Mouse (Mus musculus) hematopoietic stem cell, adult 5-6 weeks (primary cell): ENCODE data around the gene Tspan15. TPM values are rescaled to one million over a fixed set of nuclear protein-coding genes. Genes with fewer than 3 reads are reported as not detected.

Experiments
- ATAC-seq, 2 experiments: fragments of 125-278 bp in 1 of 2; replicated peaks in 1 of 2; 2 replicates each; pipeline ENCODE4 v1.8.0; 2016 to 2017; ENCODE audit warnings: inconsistent platforms in 2 of 2, mild to moderate bottlenecking in 2 of 2, moderate number of reproducible peaks in 2 of 2, low read depth in 1 of 2, moderate TSS enrichment in 1 of 2; ENCODE audit not compliant: low FRiP score in 2 of 2, poor library complexity in 2 of 2, severe bottlenecking in 2 of 2, insufficient read depth in 1 of 2, low TSS enrichment in 1 of 2
- total RNA-seq: library from RNA; stranded (forward); fragments of 172-1452, 232-1000 nt; gene quantifications from 2 replicates; pipeline ENCODE4 v1.2.3, GENCODE M21; 2017

Tspan15 gene
- 0.45 TPM in 1 of 2 replicates, not detected in the other for total RNA-seq

- peak; percentile 83 to 93 for ATAC-seq
Observed at GRCm38 (mm10) chr10:62230708-62231394, at the start of gene Tspan15. Gene Tspan15 (minus strand): TSS chr10:62231251.

- ATAC-seq: no peak
Observed at GRCm38 (mm10) chr10:62279671-62280070, 48.6 kb upstream of the Tspan15 start.

- ATAC-seq: no peak
Observed at GRCm38 (mm10) chr10:62279066-62279465, 48.0 kb upstream of the Tspan15 start.

GRCm38 (mm10) chr10:62277499-62278293 is 46.6 kb upstream of the Tspan15 start:
- ATAC-seq: no peak

GRCm38 (mm10) chr10:62275235-62275634 is 44.2 kb upstream of the Tspan15 start:
- peak in 1 of 2 experiments; percentile 56; a peak in 3 of 4 replicates for ATAC-seq

- no peak for ATAC-seq
Observed at GRCm38 (mm10) chr10:62269278-62269677, 38.2 kb upstream of the Tspan15 start.

- no peak for ATAC-seq
Observed at GRCm38 (mm10) chr10:62264299-62264698, 33.2 kb upstream of the Tspan15 start.

GRCm38 (mm10) chr10:62261115-62261886 is 30.2 kb upstream of the Tspan15 start:
- peak; percentile 97 for ATAC-seq

GRCm38 (mm10) chr10:62258298-62258697 is 27.2 kb upstream of the Tspan15 start:
- ATAC-seq: no peak

- ATAC-seq: no peak
Observed at GRCm38 (mm10) chr10:62252496-62253235, 21.6 kb upstream of the Tspan15 start.

GRCm38 (mm10) chr10:62252000-62252488 is 21.0 kb upstream of the Tspan15 start, which contains the start of gene Tacr2:
Gene Tacr2 (plus strand): TSS chr10:62252438.
- ATAC-seq: no peak

- peak; percentile 27 to 32; a peak in 3 of 4 replicates for ATAC-seq
Observed at GRCm38 (mm10) chr10:62247815-62248214, 16.8 kb upstream of the Tspan15 start.

- ATAC-seq: no peak
Observed at GRCm38 (mm10) chr10:62247156-62247555, 16.1 kb upstream of the Tspan15 start.

- no peak for ATAC-seq
Observed at GRCm38 (mm10) chr10:62244067-62244466, 13.0 kb upstream of the Tspan15 start.

GRCm38 (mm10) chr10:62242896-62243295 is 11.8 kb upstream of the Tspan15 start:
- ATAC-seq: peak; percentile 48 to 49; a peak in 1 of 4 replicates

GRCm38 (mm10) chr10:62242358-62242757 is 11.3 kb upstream of the Tspan15 start:
- no peak for ATAC-seq

GRCm38 (mm10) chr10:62239270-62239669 is 8.2 kb upstream of the Tspan15 start:
- ATAC-seq: no peak
